Mouse (Mus musculus) small intestine, adult 2 months (tissue): Measurements from ENCODE around the gene Cacna1e.

Experiments used
- CTCF ChIP-seq: fragments of 200-500 bp; IDR thresholded peaks from 2 replicates; pipeline ENCODE4 v1.5.1; 2012; ENCODE audit warnings: low read depth, mild to moderate bottlenecking, control low read depth, inconsistent platforms, low read length, moderate library complexity, mixed read lengths; ENCODE audit not compliant: insufficient replicate concordance, insufficient read length; ENCODE audit errors: extremely low read depth
- POLR2A ChIP-seq: fragments of 200-500 bp; IDR thresholded peaks from 2 replicates; pipeline ENCODE4 v1.6.1; 2012; ENCODE audit warnings: low read depth, mild to moderate bottlenecking, control low read depth, inconsistent platforms, low read length, moderate library complexity

DNA sequence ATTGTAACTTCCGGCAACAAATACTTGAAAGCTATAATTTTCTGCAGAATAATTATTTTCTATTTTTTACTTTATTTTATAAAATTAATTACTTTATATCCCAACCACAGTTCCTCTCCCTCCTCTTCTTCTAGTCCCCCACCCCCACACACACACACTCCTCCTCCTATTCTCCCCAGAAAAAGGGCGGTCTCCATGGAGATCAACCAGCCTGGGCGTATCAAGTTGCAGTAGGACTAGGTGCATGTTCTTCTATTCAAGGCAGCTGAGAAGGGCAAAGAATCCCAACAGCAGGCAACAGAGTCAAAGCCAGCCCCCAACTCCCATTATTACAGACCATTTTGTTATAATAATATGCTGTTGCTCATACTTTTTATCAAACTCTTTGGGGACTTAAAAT, 113.8 kb downstream of the Cacna1e start:
- TF ChIP-seq CTCF (no peak), POLR2A (no peak)
